Mouse (Mus musculus) gastrocnemius, postnatal 4 days (tissue): ENCODE results near the gene Pdcd4. TPM values are rescaled to one million over a fixed set of nuclear protein-coding genes. Genes with fewer than 3 reads are reported as not detected.

Source experiments
- DNase-seq, 2 experiments: peaks; one replicate each; pipeline ENCODE4 v3.0.0; 2021 to 2022; ENCODE audit warnings: low spot score in 2 of 2, mixed read lengths in 2 of 2
- long read RNA-seq, 2 experiments: library from polyadenylated mRNA; stranded (forward); transcript quantifications; one replicate each; pipeline ENCODE4 v2.0.0; 2021
- total RNA-seq, 2 experiments: library from RNA; stranded (reverse); gene quantifications; 2 replicates each; pipeline ENCODE4 v1.2.3; 2021

The Pdcd4 gene
- total RNA-seq, result 10 to 100 TPM; 47.6 to 48.9 TPM
- long read RNA-seq, experiment 1, transcript Pdcd4-203 (13 exons, 1,733 nt), result minor isoform, 5 of 34 reads
- long read RNA-seq, experiment 1, transcript Pdcd4-201 (12 exons, 2,381 nt), result major isoform, 18 of 34 reads
- long read RNA-seq, experiment 1, partial matches to known transcripts, result 4 of 34 reads
- long read RNA-seq, experiment 1, other reads (novel, unspliced or antisense), result 7 of 34 reads
- long read RNA-seq, experiment 2, transcript Pdcd4-203 (13 exons, 1,733 nt), result minor isoform, 8 of 34 reads
- long read RNA-seq, experiment 2, transcript Pdcd4-201 (12 exons, 2,381 nt), result major isoform, 18 of 34 reads
- long read RNA-seq, experiment 2, partial matches to known transcripts, result 2 of 34 reads
- long read RNA-seq, experiment 2, other reads (novel, unspliced or antisense), result 6 of 34 reads

DNA sequence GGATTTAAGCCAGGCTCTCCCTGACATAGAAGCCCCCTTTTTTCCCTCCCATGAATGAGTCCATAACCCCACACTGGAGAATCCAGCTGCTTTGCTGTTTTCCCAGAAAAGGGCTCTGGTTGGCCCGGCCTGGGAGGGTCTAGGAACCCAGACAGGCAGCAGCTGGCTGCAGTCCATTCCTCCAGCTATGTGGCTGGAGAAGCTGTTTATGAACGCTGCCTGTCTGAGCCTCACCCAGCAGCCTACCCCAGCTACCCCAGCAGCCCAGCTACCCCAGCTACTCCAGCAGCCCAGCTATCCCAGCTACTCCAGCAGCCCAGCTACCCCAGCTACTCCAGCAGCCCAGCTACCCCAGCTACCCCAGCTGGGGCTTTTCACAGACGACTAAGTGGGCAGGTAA is at the start of gene Pdcd4:
Gene Pdcd4, plus strand, starts transcription at position 171 of the 400 bp plus-strand sequence.
- peak in 1 of 2 experiments; percentile 53 for DNase-seq

DNA sequence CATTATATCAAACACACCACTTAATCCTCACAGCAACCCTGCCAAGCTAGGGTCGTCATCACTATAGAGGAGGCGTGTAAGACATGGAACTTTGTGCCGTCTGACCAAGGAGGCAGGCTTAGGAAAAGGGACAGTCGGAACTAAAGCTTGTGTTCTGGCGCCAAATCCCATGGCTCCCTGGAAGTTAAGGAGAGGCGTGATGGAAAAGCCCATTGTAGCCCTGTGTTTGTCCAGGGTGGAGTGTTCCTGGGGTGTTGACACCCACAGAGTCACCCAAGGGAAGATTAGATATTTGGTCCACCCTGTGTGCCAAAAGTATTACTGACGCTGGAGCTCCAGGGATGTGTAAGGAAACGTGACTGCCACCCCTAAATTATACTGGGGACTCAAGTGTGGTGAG is 48.1 kb upstream of the Pdcd4 start:
- no peak for DNase-seq

DNA sequence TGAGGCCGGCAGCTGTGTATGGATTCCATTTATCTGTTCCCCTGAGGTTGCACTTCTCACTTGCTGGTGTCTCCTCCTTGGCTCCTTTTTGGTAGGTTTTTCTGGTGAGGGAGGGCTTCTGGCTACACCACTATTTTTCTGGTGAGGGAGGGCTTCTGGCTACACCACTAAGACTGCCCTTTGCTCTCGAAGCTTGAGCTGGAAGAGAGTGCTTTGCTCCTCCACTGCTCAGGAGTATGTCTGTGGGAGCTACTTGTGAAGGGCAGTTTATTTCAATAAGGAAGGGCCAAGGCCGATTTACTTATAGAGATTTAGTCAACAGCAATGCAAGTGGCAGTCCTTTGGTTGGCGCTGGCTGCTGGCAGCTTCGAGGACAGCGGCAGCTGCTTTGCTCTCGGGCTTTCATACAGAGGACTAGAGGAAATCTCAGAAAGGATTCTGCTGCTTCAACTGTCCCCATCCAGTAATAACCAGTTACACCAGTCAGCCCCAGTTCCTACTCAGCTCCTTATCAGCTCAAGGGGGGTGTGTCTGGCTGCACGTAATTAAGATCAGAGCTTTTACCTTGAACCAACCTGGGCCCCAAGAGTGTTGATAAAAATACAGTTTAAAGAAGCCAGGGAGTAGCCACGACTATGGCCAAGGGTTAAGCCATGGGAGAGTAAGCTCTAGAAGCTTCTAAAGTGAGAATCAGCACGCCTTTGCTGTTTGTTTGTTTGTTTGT is 43.6 kb upstream of the Pdcd4 start:
- DNase-seq, result no peak

DNA sequence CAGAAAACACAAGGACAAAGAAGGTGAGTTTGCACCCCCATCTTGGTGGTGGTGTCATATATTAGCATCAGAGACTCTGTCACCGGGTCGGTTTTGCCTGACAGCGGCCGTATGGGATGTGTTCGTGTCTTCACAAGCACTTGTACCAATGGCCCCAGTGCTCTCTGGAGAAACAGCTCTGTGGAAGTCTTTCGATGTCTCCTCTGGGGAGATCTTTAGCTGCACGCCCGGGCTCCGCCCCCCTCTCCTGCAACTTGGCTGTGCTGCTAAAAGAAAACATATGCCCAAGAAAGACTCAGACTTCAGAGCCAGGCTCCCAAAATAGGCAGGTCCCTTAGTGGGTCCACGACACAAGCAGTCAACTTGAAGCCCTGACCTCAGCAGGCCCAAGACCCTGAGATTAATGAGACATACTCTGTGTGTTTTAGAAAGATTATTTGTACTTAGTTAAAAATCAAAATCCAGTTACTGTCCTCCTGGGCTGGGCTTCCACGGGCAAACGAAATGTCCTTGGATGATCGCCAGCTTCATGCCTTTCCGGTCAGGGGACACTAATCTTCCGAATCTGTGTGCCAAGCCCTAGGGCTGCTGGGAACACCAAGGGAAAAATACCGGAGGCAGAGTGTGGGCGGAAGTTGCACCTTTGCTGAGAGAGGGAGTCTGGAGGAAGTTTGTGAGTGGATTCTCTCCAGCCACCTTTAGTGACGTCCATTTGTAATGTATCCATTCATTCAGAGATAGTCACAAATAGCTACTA is 41.7 kb upstream of the Pdcd4 start:
- peak; percentile 52 to 76 for DNase-seq

DNA sequence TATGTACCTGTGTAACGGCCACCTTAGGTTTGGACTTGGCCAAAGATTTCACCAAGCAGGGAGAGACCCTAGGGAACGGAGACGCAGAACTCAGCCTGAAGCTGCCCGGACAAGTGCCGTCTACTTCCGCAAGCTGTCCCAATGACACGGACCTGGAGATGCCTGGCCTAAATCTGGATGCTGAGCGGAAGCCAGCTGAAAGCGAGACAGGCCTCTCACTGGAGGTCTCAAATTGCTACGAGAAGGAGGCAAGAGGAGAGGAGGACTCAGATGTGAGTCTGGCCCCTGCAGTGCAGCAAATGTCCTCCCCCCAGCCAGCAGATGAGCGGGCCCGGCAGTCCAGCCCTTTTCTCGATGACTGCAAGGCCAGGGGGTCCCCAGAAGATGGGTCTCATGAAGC is 40.7 kb upstream of the Pdcd4 start:
- peak in 1 of 2 experiments; percentile 40 for DNase-seq

DNA sequence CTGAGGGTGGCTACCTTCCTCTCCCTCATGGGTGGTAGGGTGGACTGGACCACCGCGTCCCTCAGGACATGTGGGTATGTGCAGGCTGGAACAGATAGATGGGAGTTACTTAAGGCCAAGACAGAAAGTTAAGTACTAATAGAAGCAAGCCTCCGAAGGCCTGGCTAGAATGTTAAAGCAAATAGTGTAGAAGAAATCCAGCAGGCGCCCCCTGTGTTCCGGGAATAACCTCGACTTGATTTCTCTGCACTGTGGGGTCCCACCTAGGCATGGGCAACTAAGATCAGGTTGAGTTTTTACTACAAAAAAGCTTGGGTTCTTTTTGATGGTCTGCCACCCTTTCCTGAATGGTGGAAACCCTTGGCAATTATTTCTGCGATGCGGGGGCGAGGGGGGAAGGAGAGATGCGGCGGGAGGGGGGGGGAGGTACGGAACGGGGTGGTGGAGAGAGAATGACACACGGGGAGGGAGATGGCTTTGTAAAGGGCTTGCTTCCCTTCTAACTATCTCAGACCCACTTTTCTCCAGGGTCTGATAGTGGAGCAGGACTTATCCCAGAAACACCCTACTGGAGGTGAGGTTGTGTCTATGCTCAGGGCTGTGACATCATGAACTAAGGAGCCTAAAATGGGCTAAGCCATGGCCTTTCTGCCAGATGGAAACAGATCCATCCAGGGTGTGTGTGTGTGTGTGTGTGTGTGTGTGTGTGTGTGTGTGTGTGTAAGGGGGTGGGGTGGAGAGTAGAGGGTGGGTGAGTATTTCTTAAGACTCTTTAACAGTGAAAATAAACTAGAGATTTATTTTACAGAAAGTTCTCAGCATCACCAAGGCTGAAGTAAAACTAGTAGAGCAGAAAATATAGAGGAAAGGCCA is 40.0 kb upstream of the Pdcd4 start:
- DNase-seq, result no peak

DNA sequence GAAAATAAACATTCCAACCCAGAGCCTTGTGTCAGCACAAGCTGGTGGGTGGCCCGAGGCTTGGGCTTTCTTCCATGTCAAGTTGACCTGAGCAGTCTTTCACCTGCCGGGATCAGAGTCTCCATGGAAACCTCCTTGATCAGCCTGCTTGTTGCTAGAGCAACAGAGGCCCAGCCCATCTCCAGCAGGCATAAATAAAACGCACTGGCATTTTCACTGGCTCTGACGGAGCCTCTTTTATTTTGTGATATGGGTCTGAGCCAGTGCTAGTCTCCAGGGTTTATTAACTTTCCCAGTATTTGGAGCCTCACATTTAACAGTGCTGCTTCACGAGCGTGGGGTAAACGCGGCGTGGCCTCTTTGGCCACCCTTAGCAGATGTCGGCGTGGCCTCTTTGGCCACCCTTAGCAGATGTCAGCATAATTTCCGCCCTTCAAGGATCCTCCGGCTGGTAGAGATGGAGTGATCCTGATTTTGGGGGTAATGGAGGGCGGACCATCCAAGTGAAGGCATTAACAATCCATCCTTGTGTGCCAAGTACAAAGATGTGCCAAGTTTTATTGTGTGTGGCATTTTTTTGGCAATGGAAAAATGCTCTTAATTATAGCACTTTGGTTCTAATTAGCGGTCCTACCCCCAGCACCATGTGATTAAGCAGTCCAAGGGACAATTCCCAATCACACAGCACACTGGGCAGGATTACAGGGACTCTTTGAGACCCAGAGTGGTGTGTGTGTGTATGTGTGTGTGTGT is 39.2 kb upstream of the Pdcd4 start:
- no peak for DNase-seq

DNA sequence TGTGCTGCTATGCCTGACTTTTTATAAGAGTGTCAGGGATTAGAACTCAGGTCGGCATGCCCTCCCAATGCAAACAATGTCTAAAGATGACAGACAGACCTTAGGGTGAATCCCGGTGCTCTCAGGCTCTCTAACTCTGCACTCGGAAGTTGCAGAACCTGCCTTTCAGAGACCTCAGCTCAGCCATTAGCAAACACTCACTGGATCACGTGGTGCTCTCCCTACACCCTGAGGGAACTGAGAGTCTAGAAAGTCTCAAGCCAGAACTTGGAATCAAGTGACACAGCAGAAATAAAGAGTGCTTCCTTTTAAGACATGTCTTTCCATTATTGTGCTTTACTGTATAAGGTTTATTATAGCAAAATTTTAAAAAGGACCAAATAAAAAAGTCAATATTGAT is 37.1 kb upstream of the Pdcd4 start:
- no peak for DNase-seq

DNA sequence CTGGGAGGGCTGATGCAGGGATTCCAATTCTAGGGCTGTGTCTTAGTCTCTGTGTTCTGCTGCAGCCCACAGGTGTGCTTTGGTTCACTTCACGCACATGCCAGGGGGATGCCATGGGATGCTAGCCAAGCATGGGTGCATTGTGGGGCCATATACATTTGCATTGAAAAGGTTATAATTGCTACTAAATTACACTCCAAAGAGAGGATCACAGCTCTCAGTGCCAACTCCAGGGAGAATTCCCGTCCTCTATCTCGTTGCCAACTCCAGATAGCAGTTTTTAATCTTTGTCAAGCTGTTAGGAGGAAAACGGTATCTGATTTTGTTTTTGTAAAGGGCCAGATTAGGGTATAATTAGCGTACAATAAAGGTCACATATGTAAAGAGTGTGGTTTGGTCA is 36.2 kb upstream of the Pdcd4 start:
- no peak for DNase-seq

DNA sequence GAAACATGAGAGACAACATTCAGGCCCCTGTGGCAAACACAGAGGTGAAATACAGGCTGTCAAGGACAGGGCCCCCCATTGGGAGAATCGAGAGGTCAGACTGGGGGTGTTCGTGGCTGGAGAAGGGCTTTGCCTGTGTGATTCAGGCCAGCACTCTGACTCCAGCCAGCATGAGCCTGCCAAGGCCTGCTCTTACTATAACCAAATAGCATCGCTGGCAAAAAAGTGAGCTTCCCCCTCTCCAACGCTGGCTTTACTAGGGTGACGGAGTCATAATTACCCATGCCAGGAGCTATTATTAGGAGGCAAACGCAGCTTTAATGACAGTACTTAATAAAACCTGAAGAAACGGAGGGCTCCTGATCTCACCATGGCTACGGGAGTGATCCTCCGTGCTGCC is 35.2 kb upstream of the Pdcd4 start:
- DNase-seq, result peak in 1 of 2 experiments; percentile 36

DNA sequence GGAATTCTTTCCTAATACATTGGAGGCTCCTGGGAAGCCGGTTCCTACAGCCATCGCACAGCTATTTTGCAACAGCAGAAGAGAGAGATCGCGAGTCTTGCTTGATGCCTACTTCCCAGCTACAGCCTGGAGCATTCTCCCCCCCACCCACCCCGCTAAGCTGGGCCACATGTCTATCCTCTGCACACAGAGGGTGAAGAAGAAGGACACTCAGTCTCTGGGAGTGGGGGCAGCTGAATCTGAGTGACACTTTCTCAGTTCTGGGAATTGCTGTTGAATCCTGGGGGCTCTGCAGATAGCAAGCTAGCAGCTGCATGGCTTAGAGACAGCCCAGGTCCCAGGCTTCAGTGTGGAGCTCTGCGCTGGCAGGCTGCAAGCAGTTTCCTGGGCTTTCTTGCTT is 34.1 kb upstream of the Pdcd4 start:
- no peak for DNase-seq

DNA sequence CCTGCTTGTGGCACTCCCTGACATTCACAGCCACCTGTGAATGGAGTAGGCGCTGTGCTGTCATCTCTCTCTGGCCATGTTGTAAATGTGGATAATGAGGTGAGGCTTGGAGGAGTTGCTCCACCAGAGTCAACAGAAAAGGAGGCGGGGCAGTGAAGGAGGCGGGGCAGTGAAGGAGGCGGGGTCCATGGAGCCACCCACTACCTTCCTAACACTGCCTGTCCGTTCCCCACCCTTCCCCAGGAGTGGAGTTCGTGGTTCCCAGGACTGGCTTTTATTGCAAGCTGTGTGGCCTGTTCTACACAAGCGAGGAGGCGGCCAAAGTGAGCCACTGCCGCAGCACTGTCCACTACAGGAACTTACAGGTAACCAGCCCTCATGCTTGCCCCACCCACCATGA is 32.9 kb upstream of the Pdcd4 start:
- no peak for DNase-seq

DNA sequence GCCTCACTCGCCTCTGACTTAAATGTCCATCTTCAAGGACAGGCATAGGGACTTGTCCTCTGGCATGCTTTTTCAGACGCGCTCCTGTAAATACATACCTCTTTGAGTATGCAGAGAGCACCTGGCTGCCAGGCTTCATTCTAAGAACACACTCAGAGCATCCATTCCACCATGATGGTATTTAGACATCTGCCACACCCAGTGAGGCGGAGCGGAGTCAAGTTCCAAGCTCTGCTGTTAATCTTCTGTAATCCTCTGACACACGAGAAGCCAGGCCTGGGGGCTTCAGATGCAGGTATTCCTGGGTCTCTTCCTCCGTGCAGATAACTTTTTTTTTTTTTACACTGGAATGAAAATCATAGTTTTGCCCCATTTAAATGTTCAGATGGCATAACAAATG is 32.4 kb upstream of the Pdcd4 start:
- DNase-seq, result no peak

DNA sequence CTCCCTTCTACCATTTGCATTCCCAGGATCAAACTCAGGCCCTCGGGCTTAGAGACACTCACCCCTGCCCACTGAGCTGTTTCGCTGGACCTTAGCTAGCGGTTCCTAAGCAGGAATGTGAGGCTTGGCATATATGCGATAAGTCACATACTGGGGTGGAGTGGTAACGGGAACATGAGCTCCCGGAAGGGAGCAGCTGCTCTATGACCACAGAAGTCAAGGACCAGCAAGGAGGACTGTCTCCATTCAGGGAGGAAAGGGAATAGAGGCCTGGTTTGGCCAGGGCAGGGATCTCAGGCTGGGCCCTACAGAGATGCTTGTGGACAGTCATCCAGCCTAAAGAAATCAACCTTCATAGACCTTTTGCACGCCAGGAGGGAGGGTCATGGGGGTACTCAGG is 30.7 kb upstream of the Pdcd4 start:
- no peak for DNase-seq

DNA sequence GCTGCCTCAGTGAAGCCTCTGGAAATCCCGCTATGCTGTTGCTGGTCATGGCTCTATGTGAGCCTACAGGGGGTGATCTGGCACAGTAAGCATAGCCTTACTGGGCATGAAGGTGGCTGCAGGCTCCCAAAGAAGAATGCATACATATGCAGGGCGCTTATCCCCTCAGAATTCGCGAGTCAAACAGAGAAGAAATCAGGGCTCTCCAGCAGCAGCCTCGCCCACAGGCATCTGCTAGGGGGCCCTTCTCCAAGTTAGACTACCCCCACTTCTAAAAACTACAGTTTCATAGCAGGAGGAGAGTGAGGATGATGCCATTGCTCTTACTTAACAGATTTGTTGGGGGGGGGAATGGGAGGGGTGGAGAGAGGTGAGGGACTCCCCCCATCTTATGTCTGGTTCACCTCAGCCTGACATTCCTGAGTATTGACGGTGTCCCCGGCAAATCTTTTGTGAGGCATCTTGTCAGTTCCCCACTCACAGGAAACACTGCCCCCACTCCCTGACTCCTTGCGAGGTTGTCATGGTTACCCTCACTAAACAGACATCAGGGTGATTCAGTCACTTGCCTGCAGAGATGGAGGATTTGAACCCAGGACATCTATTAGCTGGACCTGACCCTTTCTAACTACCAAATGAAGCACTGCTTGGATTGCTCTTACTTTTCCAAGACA is 29.3 kb upstream of the Pdcd4 start:
- no peak for DNase-seq

DNA sequence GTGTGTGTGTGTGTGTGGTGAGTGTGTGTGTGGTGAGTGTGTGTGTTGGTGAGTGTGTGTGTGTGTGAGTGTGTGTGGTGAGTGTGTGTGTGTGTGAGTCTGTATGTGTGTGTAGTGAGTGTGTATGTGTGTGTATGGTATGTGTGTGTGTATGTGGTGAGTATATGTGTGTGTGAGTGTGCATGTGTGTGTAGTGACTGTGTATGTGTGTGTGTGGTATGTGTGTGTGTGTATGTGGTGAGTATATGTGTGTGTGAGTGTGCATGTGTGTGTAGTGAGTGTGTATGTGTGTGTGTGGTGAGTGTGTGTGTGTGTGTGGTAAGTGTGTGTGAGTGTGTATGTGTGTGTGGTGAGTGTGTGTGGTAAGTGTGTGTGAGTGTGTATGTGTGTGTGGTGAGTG is 24.8 kb upstream of the Pdcd4 start:
- DNase-seq, result no peak

DNA sequence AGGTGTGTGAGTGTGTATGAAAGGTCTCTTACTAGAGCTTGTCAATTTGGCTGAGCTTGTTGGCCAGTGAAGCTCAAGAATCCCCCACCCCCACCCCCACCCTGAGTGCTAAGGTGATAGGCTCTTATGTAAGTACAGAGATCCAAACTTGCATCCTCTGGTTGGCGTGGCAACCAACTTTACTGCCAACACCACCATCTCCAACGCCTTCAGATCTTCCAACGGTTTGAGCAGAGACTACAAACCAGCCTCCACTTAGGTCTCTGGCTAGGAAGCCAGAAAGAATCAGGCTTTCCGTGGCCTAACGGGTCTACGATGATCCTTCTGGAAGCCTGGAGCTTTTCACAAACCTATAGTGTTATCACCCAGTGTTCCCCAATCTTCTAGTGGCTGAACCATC is 23.9 kb upstream of the Pdcd4 start:
- no peak for DNase-seq

DNA sequence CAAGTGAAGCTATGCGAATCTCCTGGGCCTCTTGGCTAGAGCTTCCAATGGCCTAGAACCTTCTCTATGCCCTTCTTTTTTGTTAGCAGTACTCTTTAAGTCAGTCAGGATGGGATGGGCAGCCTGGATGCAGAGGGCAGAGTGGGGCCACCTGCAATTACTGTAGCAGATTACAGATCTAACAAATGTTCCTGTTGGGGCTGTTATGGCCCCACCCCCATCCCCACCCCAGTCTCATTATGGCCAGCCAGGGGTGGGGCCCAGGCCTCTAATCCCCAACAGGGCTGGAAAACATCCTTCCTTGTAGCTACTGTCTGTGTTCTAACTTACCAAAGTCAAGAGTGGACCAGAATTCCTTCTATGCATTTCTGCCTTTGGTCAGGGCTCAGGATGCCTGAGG is 23.2 kb upstream of the Pdcd4 start:
- DNase-seq, result no peak
